Mouse (Mus musculus) adipocyte (in vitro differentiated cells): ENCODE measurements around the gene Nmur1.

Experiments used
- DNase-seq: peaks from one replicate; pipeline ENCODE4 v3.0.0-alpha.2; 2016; ENCODE audit warnings: low spot score

The Nmur1 gene

GRCm38 (mm10) chr1:86440887-86441723 is 15.1 kb upstream of the Nmur1 start:
- peak; percentile 59 for DNase-seq

DNA sequence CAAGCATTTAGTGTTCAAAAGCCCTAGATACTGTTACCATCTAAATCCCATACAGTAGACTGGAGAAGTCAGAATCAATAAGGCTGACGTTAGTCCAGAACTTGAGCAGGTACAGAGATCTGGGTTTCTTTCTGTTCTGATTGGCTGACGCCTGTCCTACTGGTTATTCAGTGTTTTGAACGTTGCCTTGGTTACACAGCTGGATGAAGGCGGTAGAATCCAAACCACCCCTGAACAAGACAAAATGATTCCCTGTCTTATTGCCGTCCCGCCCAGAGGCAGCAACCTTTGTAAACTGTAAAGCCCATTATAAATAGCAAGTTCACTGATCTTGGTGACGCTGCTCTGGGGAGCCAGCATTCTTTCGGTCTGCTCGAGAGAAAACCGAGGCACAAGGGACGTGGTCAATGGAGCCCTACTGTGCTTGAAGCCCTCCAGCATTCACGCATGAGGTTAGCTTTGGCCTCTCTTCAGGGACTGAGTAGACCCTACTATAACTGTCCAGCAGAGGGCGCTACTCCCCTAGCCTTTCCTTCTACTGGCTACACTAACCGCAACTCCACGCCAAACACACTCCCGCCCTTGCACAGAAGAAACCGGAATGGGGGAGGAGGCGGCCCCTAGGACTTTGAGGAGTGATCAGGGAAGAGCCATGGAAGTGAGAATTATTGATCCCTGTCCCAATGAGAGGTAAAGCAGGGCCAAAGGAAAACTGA is 14.3 kb upstream of the Nmur1 start:
- DNase-seq, result peak; percentile 96

DNA sequence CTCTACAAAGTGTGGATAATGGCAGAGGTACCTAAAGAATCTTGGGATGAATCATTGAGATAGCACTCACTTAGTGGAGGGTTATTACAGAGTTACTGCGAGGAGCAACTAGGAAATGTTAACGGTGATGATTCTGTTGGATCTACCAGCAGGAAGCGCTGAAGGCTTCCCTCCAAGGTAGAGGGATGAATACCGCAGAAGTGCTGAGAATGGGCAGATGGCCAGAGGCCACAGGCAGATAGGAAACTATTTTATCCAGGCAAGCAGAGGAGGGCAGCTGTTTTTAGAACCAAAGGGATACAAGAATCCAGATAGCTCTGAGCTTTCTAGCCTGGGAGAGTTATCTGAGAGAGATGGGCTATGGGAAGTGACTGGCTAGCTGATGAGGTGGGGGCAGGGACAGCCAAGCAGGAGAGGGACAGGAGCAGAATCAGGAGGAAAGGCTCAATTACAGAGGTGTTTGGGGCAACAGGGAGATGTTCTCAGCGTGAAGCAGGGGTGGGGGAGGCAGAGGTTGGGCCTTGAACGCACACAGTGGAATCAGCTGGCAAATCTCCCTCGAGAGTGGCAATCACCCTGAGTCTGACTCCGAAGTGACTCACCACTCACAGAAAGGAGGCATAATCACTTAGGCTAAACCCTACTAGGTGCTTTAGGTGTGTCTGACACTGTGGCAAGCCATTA is 13.6 kb upstream of the Nmur1 start:
- DNase-seq, result no peak

DNA sequence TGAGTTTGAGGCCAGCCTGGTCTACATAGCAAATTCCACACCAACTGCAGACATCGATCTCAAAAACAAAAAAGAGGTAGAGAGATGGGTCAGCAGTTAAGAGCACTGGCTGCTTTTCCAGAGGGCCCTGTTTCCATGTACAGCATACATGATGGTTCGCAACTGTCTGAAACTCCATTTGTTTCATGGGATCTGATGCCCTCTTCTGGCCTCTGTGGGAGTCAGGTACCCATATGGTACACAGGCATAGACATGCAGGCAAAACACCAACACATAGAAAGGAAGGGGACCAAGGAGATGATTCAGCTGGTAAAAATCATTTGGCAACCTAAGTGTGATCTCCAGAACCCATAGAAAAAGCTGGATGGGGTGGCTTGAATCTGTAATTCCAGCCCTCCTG is 12.5 kb upstream of the Nmur1 start:
- no peak for DNase-seq

DNA sequence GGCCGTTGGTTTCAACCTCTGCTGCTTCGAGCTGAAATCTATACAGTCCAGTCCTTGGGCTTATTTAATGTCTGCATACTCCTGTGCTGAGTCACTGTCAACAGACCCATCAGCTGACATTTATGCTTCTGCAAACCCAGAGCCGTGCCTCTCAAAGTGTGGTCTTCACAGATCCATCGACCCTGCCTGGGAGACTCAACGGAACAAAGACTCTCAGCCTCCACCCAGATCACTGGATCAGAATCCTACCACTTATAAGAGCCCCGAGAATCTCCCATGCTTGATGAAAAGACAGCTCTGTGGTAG is 11.9 kb upstream of the Nmur1 start:
- no peak for DNase-seq

DNA sequence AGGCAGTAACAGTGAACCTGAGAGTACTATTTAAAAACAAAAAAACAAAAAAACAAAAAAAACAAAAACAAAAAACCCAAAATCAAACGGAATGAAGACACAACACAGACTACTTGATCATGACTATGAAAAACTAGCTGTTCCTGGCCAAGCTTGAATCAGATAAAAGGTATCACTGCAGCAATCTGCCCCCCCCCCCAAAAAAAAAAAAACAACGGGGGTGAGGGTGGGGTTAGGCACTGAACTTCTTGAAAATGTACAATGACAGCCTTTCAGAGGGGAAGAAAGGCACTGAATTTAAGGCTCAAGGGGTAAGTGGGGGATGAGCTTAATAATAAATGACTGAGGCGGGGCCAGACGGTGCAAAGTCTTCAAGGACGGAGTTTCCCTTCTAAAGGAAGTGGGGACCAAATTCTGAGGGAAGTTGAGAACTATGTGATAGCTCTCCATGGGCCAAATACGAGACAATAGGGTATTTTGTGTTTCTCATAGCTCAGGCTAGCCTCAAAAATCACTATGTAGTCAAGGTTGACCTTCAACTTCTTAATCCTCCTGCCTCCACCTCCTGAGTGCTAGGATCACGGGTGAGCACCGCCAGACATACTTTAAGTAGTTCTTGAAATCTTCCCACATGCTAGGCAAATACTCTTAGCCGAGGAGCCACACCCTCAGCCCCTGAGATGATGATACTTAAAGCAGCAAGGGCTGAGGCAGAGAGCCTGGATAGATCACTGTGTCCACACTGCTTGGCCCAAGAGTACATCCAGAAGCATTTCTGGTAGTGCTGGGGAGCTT is 11.4 kb upstream of the Nmur1 start:
- DNase-seq, result no peak

- peak; percentile 80 for DNase-seq
These were observed 9.3 kb upstream of the Nmur1 start for GRCm38 (mm10) chr1:86435302-86435821.

- DNase-seq, result peak; percentile 97
These were observed 8.6 kb upstream of the Nmur1 start for GRCm38 (mm10) chr1:86434439-86435201.

GRCm38 (mm10) chr1:86434001-86434400 is 8.0 kb upstream of the Nmur1 start:
- DNase-seq, result peak; percentile 75

- no peak for DNase-seq
These were observed 7.3 kb upstream of the Nmur1 start for GRCm38 (mm10) chr1:86433359-86433758.

DNA sequence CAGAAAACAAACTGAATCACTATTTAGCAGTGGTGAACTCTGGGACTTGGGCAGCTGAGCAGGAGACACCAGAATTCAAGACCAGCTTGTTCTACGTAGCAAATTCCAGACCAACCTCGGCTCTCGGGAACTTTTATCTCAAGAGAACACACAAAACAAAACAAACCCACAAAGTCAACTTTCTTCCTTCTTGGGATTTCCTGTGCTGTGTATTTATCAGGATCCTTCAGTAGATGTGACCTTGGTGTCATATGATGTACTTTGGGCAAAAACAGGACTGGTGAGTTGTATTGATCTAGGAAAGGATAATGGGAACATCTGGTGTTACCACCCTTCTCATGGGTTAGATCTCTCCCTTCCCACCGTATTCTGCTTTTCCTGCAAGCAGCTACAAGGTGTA is 6.8 kb upstream of the Nmur1 start:
- DNase-seq, result no peak

GRCm38 (mm10) chr1:86430056-86430455 is 4.0 kb upstream of the Nmur1 start:
- DNase-seq, result peak; percentile 83

GRCm38 (mm10) chr1:86424835-86425547 is 1.0 kb downstream of the Nmur1 start:
- no peak for DNase-seq

- no peak for DNase-seq
These were observed 1.7 kb downstream of the Nmur1 start for GRCm38 (mm10) chr1:86424336-86424735.

DNA sequence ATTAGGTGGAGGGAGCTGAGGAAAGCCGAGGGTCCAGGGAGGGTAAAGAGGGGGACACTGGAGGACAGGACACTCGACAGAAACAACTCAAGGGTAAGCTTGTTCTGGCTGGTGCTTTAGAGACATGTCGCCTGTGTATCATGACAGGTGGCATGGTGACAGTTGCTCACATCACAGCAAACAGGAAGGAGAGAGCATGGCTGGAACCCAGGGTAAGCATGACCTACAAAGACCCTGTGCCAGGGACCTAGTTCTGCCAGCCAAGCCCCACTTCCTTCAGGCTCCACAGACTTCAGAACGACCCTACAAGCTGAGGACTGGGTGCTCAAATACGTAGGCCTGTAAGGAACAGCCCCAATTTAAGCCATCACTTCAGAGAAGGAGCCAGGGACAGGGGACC is 2.1 kb downstream of the Nmur1 start:
- DNase-seq, result no peak

DNA sequence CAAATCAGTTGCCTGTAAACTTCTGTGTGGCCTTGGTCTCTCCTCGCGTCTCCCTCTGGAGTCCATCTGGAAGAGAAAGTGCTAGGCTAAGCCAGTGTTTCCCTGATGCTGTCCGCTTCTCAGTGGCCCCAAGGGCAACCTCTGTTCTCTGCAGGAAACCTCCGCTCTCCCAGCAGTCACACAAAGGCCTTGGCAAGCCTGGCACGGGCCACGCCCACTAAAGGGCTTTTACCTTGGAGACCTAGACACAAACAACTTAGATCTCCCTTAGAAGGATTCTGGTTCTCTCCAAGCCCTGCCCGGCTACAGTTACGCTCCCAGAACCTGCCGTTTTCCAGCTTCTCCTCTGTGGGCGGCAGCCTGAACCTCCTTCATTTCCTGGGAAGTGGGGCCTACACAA is 5.0 kb downstream of the Nmur1 start:
- no peak for DNase-seq

DNA sequence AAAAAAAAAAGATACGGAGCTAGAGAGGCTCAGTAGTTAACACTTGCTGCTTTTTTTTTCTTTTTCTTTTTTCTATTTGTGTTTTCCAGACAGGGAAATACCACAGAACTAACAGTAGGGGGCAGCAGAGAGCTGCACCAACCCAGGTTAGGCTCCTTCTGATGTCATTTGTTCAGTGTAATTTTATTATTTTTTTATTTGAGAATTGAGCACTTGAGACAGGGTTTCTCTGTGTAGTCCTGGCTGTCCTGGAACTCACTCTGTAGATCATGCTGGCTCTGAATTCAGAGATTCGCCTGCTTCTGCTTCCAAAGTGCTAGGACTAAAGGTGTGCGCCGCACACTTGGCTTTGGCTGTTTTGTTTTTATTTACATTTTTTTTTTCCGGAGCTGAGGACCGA is 9.7 kb downstream of the Nmur1 start:
- peak; percentile 49 for DNase-seq

GRCm38 (mm10) chr1:86415612-86416184 is 10.3 kb downstream of the Nmur1 start:
- DNase-seq, result peak; percentile 63

DNA sequence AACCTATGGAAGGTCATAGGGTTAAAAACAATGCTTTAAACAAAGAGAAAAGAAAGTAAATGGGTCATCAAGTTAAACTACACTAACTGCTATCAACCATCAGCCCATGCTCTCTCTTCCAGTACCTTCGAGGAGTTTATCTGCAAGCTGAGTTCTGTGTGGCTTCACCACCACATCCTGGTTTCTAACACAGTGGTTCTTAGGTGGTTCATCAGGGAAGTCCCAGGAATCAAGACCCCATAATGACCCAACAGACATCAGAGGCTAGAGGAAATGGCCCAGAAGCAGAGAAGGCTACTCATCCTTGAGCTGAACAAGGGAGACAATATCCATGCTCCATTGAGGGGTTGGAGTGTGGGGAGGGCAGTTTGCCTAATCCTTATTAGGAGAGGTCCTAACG is 10.9 kb downstream of the Nmur1 start:
- DNase-seq, result no peak

DNA sequence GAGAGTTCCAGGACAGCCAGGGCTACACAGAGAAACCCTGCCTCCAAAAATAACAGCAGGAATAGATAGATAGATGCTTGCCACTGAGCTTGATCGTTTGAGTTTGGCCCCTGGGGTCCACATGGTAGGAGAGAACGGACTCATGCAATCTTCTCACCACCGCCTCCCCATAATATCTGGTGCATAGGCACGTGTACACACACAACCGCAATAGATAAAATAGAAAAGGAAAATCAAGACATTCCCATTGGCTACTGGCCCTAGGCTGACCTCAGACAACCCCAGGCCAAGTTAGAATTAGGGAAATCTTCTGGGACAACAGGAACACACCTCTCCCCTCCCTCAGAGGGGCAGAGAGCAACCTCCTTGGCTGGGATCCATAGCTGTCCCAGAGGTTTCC is 11.3 kb downstream of the Nmur1 start:
- no peak for DNase-seq
